Mouse (Mus musculus): ENCODE data around the gene Npepps. TPM values are rescaled to one million over a fixed set of nuclear protein-coding genes. Genes with fewer than 3 reads are reported as not detected.
"Not testable (repeated sequence)": the region's sequence is repeated elsewhere in the genome, so short reads cannot be mapped to it uniquely, and the experiment has no call there.

Gene Npepps
- polyA plus RNA-seq, 1 experiment from 2014 or later, result 88.5 TPM

DNA sequence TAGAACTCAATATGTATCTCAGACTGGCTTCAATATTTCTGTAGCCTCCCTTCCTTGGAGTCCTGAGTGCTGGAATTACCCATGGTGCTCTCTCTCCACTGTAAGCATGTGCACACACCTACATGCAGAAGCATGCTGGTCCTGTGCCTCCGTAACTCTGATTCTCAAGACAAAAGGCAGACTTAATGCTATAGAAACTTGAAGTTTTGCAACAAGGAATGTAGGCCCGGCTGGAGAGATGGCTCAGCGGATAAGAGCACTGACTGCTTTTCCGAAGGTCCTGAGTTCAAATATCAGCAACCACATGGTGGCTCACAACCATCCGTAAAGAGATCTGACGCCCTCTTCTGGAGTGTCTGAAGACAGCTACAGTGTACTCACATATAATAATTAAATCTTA is 90.8 kb downstream of the Npepps start:
- not testable (repeated sequence) for ATAC-seq (replicated peaks; ENCODE audit: low FRiP score); H3K4me3 ChIP-seq (replicated peaks); H3K27me3 ChIP-seq; H3K9me3 ChIP-seq (replicated peaks); H3K9ac ChIP-seq
- peak overlapping the region; percentile 63; the same call in 1 of the 2 replicates for H3K4me2 ChIP-seq
- H3K27ac ChIP-seq, result peak overlapping the region; percentile 93; the same call in 1 of the 2 replicates
- H3K4me1 ChIP-seq, result peaks cover 28% of the 10 kb centered on the region
- peaks cover 17% of the 10 kb centered on the region for H3K36me3 ChIP-seq
- 89% methylated on average over 6 of the region's 6 CpGs for WGBS

DNA sequence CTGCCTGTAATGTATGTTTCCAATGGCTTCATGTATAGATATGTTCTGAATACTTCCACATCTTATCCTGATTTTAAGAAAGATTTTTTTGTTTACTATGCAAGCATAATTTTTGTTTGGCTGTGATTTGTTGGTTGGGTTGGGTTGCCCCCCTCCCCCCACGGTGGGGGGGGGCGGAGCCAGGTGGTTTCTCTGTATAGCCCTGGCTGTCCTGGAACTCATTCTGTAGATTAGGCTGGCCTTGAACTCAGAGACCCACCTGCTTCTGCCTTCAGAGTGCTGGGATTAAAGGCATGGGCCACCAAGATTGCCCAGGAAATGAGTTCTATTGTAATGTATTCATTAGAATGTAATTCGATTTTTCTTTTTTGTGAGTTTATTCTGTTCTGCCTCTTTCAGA is 91.2 kb downstream of the Npepps start:
- Histone ChIP-seq H3K4me2 (peak overlapping the region; percentile 63), H3K4me1 (peaks cover 32% of the 10 kb centered on the region), H3K9ac (no peak overlapping the region), H3K27ac (peak overlapping the region; percentile 93), H3K36me3 (peaks cover 21% of the 10 kb centered on the region), H3K27me3 (no peaks in the 10 kb centered on the region), H3K9me3 (replicated peaks) (no peaks in the 10 kb centered on the region), H3K4me3 (replicated peaks) (peak overlapping the region; percentile 87)
- 39% methylated on average over 3 of the region's 3 CpGs for WGBS
- no peak for ATAC-seq (replicated peaks; ENCODE audit: low FRiP score)

GRCm38 (mm10) chr11:97188643-97188955 is 91.8 kb downstream of the Npepps start:
- Histone ChIP-seq H3K9me3 (replicated peaks) (no peaks in the 10 kb centered on the region), H3K4me2 (peak overlapping the region; percentile 63), H3K36me3 (peaks cover 27% of the 10 kb centered on the region), H3K9ac (peak overlapping the region; percentile 52), H3K27ac (peak overlapping the region; percentile 93), H3K27me3 (no peaks in the 10 kb centered on the region), H3K4me1 (peaks cover 37% of the 10 kb centered on the region), H3K4me3 (replicated peaks) (peak overlapping the region; percentile 87)
- no peak for ATAC-seq (replicated peaks; ENCODE audit: low FRiP score)
- under 1% methylated on average over 15 of the region's 15 CpGs for WGBS

DNA sequence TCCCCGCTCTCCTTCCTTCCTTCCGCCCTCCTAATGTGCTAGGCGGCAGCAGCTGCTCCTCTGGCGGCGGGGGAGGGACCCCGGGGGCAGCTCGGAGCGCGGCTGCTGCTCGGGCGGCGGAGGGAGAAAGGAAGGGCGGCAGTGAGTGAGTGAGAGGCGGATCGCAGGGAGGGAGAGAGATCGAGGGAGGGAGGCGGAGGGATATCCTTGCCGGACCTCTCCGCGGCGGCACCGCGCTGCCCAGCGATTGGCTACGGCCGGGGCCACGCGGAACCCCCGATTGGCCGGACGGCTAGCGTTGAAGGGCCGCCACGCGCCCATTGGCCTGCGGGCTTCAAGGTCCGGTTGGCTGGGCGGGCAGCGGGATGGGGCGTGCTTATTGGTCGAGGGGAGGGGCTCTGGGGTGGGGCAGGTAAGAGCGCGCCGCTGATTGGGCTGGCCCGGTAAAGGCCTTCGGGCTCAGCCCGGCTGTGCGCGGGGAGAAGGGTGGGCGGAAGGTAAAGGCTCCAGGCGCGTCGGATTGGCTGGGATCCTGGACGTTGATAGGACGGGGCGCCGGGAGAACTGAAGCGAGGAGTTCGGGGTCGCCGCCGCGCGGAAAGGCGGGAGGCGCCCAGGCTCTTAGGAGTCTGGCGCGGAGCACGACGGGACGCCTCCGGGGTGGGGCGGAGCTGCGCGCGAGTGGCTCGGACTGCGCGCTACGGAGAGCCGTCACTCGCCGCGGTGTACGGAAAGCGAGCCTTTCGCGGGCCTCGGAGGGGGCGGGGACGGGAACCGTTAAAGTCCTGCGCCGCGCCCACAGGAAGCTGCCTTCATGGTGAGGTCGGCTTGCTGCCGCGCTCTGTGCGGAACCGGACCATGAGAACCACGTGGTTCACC is 92.4 kb downstream of the Npepps start, which contains the start of gene Kpnb1:
TSS of gene Kpnb1 (minus strand) at position 118 of the 879 bp plus-strand sequence.
- peak; percentile 96 for ATAC-seq (replicated peaks; ENCODE audit: low FRiP score)
- peak within 1 kb of the TSS; percentile 88 for H3K9ac ChIP-seq
- H3K36me3 ChIP-seq, result peaks cover 33% of the 10 kb centered on the region
- no peaks in the 10 kb centered on the region for H3K27me3 ChIP-seq
- H3K4me1 ChIP-seq, result peaks cover 39% of the 10 kb centered on the region
- no peaks in the 10 kb centered on the region for H3K9me3 ChIP-seq (replicated peaks)
- peak within 1 kb of the TSS; percentile 93 for H3K27ac ChIP-seq
- H3K4me3 ChIP-seq (replicated peaks), result peak within 1 kb of the TSS; percentile 87
- peak within 1 kb of the TSS; percentile 82 for H3K4me2 ChIP-seq
- under 1% methylated on average over 88 of the region's 101 CpGs for WGBS

DNA sequence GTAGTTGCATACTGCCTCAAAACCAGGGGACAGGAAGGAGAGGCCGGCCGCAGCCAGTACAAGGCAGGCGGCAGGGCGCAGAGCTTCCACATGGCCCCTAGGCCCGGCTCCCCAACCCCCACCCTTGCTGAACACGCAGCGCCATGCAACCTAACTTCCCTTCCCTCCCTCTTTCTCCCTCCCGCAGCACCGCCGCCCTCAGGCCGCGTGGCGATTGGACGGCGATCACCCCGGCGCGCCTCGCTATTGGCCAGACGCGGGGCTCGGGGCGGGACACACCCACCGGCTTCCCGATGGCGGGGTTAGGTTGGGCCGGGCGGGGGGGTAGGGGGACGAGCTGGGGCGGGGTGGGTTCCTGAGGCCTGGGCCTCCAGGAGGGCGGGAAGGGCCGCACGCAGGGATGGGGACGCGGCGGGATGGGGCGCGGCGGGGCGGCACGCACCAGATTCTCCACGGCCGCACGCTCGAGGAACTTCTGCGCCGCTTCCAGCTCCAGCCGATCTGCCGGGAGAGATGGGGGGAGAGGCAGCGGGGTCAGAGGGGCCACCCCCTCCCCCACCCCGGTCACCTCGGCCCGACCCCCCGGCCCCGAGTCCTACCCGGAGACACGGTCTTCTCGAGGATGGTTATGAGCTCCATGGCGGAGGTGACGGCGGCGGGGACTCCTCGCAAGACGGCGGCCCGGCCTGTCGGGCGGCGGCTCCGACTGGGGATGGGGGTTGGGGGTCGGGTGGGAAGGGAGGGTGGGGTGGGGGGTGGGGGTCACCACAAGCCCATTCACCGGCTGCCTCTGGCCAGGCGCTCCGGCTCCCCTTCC is 93.3 kb downstream of the Npepps start:
- no peaks in the 10 kb centered on the region for H3K9me3 ChIP-seq (replicated peaks)
- peak overlapping the region; percentile 87 for H3K4me3 ChIP-seq (replicated peaks)
- peak overlapping the region; percentile 82 for H3K4me2 ChIP-seq
- peaks cover 42% of the 10 kb centered on the region for H3K36me3 ChIP-seq
- H3K9ac ChIP-seq, result peak overlapping the region; percentile 88
- peaks cover 48% of the 10 kb centered on the region for H3K4me1 ChIP-seq
- no peaks in the 10 kb centered on the region for H3K27me3 ChIP-seq
- peak overlapping the region; percentile 93 for H3K27ac ChIP-seq
- peak; percentile 74 for ATAC-seq (replicated peaks; ENCODE audit: low FRiP score)
- WGBS, result 0% methylated on average over 66 of the region's 74 CpGs

- peaks cover 54% of the 10 kb centered on the region for H3K36me3 ChIP-seq
- peak overlapping the region; percentile 79; the same call in 1 of the 2 replicates for H3K27ac ChIP-seq
Measured at GRCm38 (mm10) chr11:97185704-97186614, 94.5 kb downstream of the Npepps start.

GRCm38 (mm10) chr11:97184875-97185274 is 95.6 kb downstream of the Npepps start:
- H3K9me3 ChIP-seq (replicated peaks), result no peaks in the 10 kb centered on the region
- H3K36me3 ChIP-seq, result peaks cover 64% of the 10 kb centered on the region
- WGBS, result 75% methylated on average over 5 of the region's 5 CpGs
- H3K4me1 ChIP-seq, result peaks cover 55% of the 10 kb centered on the region
- ATAC-seq (replicated peaks; ENCODE audit: low FRiP score), result no peak
- no peak overlapping the region for H3K4me3 ChIP-seq (replicated peaks)
- no peaks in the 10 kb centered on the region for H3K27me3 ChIP-seq
- H3K4me2 ChIP-seq, result no peak overlapping the region
- no peak overlapping the region for H3K9ac ChIP-seq
- H3K27ac ChIP-seq, result no peak overlapping the region

More at GRCm38 (mm10) chr11:97185704-97186614, 94.5 kb downstream of the Npepps start:
- Histone ChIP-seq H3K4me3 (replicated peaks) (peak overlapping the region; percentile 87), H3K4me2 (peak overlapping the region; percentile 82), H3K9ac (peak overlapping the region; percentile 50), H3K9me3 (replicated peaks) (no peaks in the 10 kb centered on the region), H3K27me3 (no peaks in the 10 kb centered on the region), H3K4me1 (peaks cover 49% of the 10 kb centered on the region)
- WGBS, result 62% methylated on average over 5 of the region's 5 CpGs
- no peak for ATAC-seq (replicated peaks; ENCODE audit: low FRiP score)

- Histone ChIP-seq H3K27ac (no peak overlapping the region), H3K27me3 (no peaks in the 10 kb centered on the region), H3K9me3 (replicated peaks) (no peaks in the 10 kb centered on the region), H3K9ac (no peak overlapping the region), H3K4me1 (peaks cover 47% of the 10 kb centered on the region), H3K4me3 (replicated peaks) (no peak overlapping the region), H3K36me3 (peaks cover 89% of the 10 kb centered on the region), H3K4me2 (no peak overlapping the region)
- ATAC-seq (replicated peaks; ENCODE audit: low FRiP score), result no peak
- WGBS, result 83% methylated on average over 3 of the region's 3 CpGs
Measured at GRCm38 (mm10) chr11:97182446-97182845, 98.0 kb downstream of the Npepps start.

GRCm38 (mm10) chr11:97181061-97181460 is 99.4 kb downstream of the Npepps start:
- H3K9me3 ChIP-seq (replicated peaks), result no peaks in the 10 kb centered on the region
- H3K27me3 ChIP-seq, result no peaks in the 10 kb centered on the region
- no peak overlapping the region for H3K27ac ChIP-seq
- ATAC-seq (replicated peaks; ENCODE audit: low FRiP score), result no peak
- H3K4me1 ChIP-seq, result peaks cover 41% of the 10 kb centered on the region
- no peak overlapping the region for H3K4me3 ChIP-seq (replicated peaks)
- H3K36me3 ChIP-seq, result peaks cover 100% of the 10 kb centered on the region
- H3K4me2 ChIP-seq, result no peak overlapping the region
- WGBS, result 74% methylated on average over 5 of the region's 5 CpGs
- no peak overlapping the region for H3K9ac ChIP-seq

DNA sequence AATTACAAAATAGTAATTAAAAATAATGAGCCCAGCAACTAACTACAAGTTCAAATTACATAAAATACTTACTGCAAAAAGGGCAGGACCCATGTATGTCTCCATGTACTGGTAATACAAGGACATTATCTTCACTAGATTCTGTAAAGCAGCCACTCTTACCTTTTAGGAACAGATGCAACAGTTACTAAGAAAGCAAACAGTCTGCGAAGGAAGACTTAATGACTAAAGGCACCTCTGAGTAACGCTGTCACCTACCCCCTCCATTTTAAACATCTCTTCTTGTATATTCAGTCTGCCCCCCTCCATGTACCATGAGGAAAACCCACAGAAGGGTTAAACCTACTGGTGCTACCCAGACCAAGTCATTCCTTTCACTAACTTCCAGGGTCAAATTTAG is 102.2 kb downstream of the Npepps start:
- Histone ChIP-seq H3K4me1 (peaks cover 18% of the 10 kb centered on the region), H3K36me3 (peaks cover 100% of the 10 kb centered on the region), H3K27me3 (no peaks in the 10 kb centered on the region), H3K9me3 (replicated peaks) (no peaks in the 10 kb centered on the region), H3K4me2 (no peak overlapping the region), H3K27ac (no peak overlapping the region), H3K9ac (no peak overlapping the region), H3K4me3 (replicated peaks) (no peak overlapping the region)
- no peak for ATAC-seq (replicated peaks; ENCODE audit: low FRiP score)
- WGBS, result 94% methylated on average over 2 of the region's 2 CpGs

- Histone ChIP-seq H3K9ac (no peak overlapping the region), H3K4me1 (peaks cover 6% of the 10 kb centered on the region; the same call in 1 of the 2 replicates), H3K9me3 (replicated peaks) (no peaks in the 10 kb centered on the region), H3K27me3 (no peaks in the 10 kb centered on the region), H3K36me3 (peaks cover 100% of the 10 kb centered on the region), H3K4me2 (no peak overlapping the region), H3K27ac (no peak overlapping the region), H3K4me3 (replicated peaks) (no peak overlapping the region)
- no peak for ATAC-seq (replicated peaks; ENCODE audit: low FRiP score)
- 44% methylated on average over 3 of the region's 3 CpGs for WGBS
Measured at GRCm38 (mm10) chr11:97176851-97177250, 103.6 kb downstream of the Npepps start.
